Mouse (Mus musculus) brain, embryonic 14.5 days (tissue): Measurements from ENCODE around the gene Abhd16b.

ENCODE experiments used
- CTCF ChIP-seq: fragments of 200-500 bp; IDR thresholded peaks from 2 replicates; pipeline ENCODE4 v1.5.1; 2012; ENCODE audit warnings: inconsistent platforms, mild to moderate bottlenecking, moderate library complexity, borderline replicate concordance; ENCODE audit not compliant: insufficient read depth, insufficient read length; ENCODE audit errors: extremely low read depth
- POLR2A ChIP-seq: fragments of 200-500 bp; IDR thresholded peaks from 2 replicates; pipeline ENCODE4 v1.6.1; 2012; ENCODE audit warnings: mild to moderate bottlenecking, inconsistent platforms, borderline replicate concordance; ENCODE audit not compliant: poor library complexity, insufficient read depth, insufficient read length, severe bottlenecking; ENCODE audit errors: extremely low read depth

GRCm38 (mm10) chr2:181519201-181519600 lies 26.2 kb downstream of the Abhd16b start:
- TF ChIP-seq CTCF (no peak), POLR2A (no peak)
